Mouse (Mus musculus): ENCODE results near the gene Lpin1. TPM values are rescaled to one million over a fixed set of nuclear protein-coding genes. Genes with fewer than 3 reads are reported as not detected.

The Lpin1 gene
- polyA plus RNA-seq, 1 experiment from 2014 or later: 10.6 TPM

GRCm38 (mm10) chr12:16605624-16606023 is 5.1 kb downstream of the Lpin1 start:
- DNase-seq (ENCODE audit: low spot score): no peak
- no peak overlapping the region for H3K4me3 ChIP-seq
- no peak overlapping the region for H3K27ac ChIP-seq
- 68% methylated on average over 5 of the region's 5 CpGs for WGBS
- no peaks in the 10 kb centered on the region for H3K27me3 ChIP-seq (ENCODE audit: insufficient read depth, poor library complexity, severe bottlenecking)
- no peaks in the 10 kb centered on the region for H3K9me3 ChIP-seq
- no peaks in the 10 kb centered on the region for H3K36me3 ChIP-seq
- peaks cover 5% of the 10 kb centered on the region; the same call in 1 of the 2 replicates for H3K4me1 ChIP-seq (replicated peaks)

DNA sequence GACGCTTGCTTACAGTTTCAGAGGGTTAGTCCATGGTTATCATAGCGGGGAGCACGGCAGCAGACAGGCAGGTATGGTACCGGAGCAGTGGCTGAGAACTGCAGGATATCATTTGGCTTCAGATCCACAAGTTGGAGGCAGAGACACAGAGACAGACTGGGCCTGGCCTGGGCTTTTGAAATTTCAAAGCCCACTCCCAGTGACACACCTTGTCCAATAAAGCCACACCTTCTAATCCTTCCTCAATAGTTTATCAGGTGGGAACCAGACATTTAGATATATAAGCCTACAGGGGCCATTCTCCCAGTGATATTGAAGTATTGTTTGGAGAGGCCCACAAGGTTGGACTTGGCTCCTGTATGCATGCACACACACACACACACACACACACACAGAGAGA is 8.5 kb downstream of the Lpin1 start:
- H3K27ac ChIP-seq: no peak overlapping the region
- H3K27me3 ChIP-seq (ENCODE audit: insufficient read depth, poor library complexity, severe bottlenecking): no peaks in the 10 kb centered on the region
- H3K4me1 ChIP-seq (replicated peaks): peaks cover 20% of the 10 kb centered on the region
- no peak overlapping the region for H3K4me3 ChIP-seq
- WGBS: 92% methylated on average over 4 of the region's 4 CpGs
- no peaks in the 10 kb centered on the region for H3K9me3 ChIP-seq
- DNase-seq (ENCODE audit: low spot score): no peak
- H3K36me3 ChIP-seq: no peaks in the 10 kb centered on the region

- H3K4me1 ChIP-seq (replicated peaks): peaks cover 20% of the 10 kb centered on the region
- DNase-seq (ENCODE audit: low spot score): no peak
- H3K27ac ChIP-seq: no peak overlapping the region
- no peaks in the 10 kb centered on the region for H3K36me3 ChIP-seq
- no peaks in the 10 kb centered on the region for H3K27me3 ChIP-seq (ENCODE audit: insufficient read depth, poor library complexity, severe bottlenecking)
- no peaks in the 10 kb centered on the region for H3K9me3 ChIP-seq
- WGBS: 68% methylated on average over 1 of the region's 1 CpGs
- no peak overlapping the region for H3K4me3 ChIP-seq
Measured at GRCm38 (mm10) chr12:16600374-16600773, 10.4 kb downstream of the Lpin1 start.

DNA sequence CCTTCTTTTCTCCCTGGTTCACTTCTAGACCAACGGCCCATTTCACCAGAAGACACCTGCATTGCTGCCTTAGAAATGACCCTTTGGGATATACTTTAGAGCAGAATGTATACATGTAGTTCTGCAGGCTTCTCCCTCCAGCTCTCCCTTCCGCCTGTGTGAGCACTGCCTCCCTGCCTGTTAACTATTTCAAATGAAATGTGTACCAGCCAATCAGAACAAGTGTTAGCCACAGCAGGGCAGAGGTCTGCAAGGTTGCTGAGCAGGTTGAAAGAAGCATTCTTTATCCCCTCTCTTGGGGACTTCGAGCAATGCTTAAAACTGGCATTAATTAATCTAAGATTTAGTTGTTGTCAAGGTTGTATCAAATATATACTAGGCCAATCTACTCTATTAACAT is 11.4 kb downstream of the Lpin1 start:
- Histone ChIP-seq H3K27me3 (ENCODE audit: insufficient read depth, poor library complexity, severe bottlenecking) (no peaks in the 10 kb centered on the region), H3K4me1 (replicated peaks) (peaks cover 20% of the 10 kb centered on the region), H3K4me3 (no peak overlapping the region), H3K36me3 (no peaks in the 10 kb centered on the region), H3K9me3 (no peaks in the 10 kb centered on the region), H3K27ac (no peak overlapping the region)
- DNase-seq (ENCODE audit: low spot score): no peak
- WGBS: 59% methylated on average over 3 of the region's 3 CpGs

GRCm38 (mm10) chr12:16593761-16594160 is 17.0 kb downstream of the Lpin1 start:
- H3K27me3 ChIP-seq (ENCODE audit: insufficient read depth, poor library complexity, severe bottlenecking): peaks cover 8% of the 10 kb centered on the region; the same call in 1 of the 2 replicates
- no peak for DNase-seq (ENCODE audit: low spot score)
- H3K27ac ChIP-seq: no peak overlapping the region
- H3K4me1 ChIP-seq (replicated peaks): peaks cover 44% of the 10 kb centered on the region
- H3K9me3 ChIP-seq: no peaks in the 10 kb centered on the region
- no peak overlapping the region for H3K4me3 ChIP-seq
- WGBS: 93% methylated on average over 7 of the region's 7 CpGs
- H3K36me3 ChIP-seq: no peaks in the 10 kb centered on the region

DNA sequence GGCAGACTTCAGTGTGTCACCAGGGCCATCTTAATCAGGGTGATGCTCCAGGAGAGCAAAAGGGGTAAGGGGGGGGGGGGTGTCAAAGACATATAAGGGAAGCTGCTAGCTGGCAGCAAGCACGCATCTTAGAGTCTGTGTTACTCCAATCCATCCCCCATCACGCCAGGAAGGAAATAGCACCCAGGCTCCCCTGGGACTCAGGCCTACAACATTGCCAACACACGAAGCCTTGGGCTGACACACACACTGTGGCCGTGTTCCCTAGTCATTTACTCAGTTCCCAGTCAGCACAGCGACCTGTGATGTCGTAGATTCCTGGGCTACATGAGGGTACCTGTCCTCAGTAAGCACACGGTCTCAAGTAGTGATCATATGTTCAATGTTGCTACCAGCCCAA is 17.8 kb downstream of the Lpin1 start:
- 82% methylated on average over 7 of the region's 7 CpGs for WGBS

DNA sequence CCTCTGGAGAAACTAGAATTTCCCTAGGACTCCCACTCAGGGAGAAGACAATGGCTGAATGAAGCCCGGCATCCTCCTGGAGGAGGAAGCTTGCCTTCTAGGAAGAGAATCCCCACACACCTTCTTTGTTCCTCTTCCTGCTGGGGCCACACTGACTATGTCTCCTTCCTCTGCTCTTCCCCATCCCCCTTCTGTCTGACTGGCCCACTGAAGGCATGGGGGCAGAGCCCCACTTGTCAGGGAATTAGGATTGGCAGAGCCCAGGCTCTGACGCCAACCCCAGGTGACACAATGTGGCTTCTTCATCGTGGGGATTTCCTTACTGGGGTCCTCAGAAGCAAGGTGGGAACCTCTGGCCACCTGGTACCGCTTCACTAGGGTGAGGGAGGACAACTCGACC is 18.3 kb downstream of the Lpin1 start:
- Histone ChIP-seq H3K36me3 (no peaks in the 10 kb centered on the region), H3K4me3 (no peak overlapping the region), H3K4me1 (replicated peaks) (peaks cover 57% of the 10 kb centered on the region), H3K27ac (peak overlapping the region; percentile 92), H3K9me3 (no peaks in the 10 kb centered on the region), H3K27me3 (ENCODE audit: insufficient read depth, poor library complexity, severe bottlenecking) (peaks cover 8% of the 10 kb centered on the region; the same call in 1 of the 2 replicates)
- 69% methylated on average over 5 of the region's 5 CpGs for WGBS
- no peak for DNase-seq (ENCODE audit: low spot score)

More for the DNA sequence above, 17.8 kb downstream of the Lpin1 start:
- Histone ChIP-seq H3K27me3 (ENCODE audit: insufficient read depth, poor library complexity, severe bottlenecking) (peaks cover 8% of the 10 kb centered on the region; the same call in 1 of the 2 replicates), H3K27ac (peak overlapping the region; percentile 92; the same call in 1 of the 2 replicates), H3K4me3 (no peak overlapping the region), H3K9me3 (no peaks in the 10 kb centered on the region), H3K4me1 (replicated peaks) (peaks cover 51% of the 10 kb centered on the region), H3K36me3 (no peaks in the 10 kb centered on the region)
- DNase-seq (ENCODE audit: low spot score): no peak

DNA sequence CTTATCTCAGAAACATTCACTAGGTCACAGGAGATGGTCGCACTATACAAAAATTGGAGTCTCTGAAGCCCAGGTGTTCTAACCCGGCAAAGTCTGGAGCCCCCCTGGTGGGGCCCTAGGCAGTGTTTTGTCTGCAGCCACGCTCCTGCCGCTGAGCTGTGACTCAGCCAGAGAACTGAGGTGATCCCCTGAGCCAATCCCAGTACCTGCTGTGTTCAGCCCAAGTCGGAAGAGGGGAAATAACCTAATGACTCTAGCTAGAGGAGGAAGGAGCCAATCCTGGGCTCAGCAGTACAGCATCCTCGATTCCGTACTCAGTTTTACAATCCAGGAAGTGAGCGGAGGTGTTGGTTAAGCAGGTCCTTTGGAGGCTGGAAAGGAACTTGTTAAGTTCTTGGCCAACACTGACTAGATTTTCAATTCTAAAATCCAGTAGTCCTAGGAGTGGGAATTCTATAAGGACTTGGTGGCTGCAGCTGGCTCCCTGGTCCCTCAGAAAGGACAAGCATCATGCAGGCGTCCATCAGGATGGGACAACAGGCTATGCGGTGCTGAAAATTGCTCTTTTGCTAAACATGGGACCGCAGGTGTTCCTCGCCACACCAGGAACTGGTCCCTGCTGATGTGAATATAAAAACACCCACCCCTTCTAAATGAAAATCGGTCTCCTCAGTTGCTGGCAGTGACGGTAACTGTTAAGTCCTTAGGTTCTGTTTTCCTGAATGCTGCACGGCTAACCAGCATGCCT is 19.1 kb downstream of the Lpin1 start:
- Histone ChIP-seq H3K27me3 (ENCODE audit: insufficient read depth, poor library complexity, severe bottlenecking) (peaks cover 8% of the 10 kb centered on the region; the same call in 1 of the 2 replicates), H3K4me1 (replicated peaks) (peaks cover 65% of the 10 kb centered on the region), H3K4me3 (peak overlapping the region; percentile 47), H3K9me3 (no peaks in the 10 kb centered on the region), H3K27ac (peak overlapping the region; percentile 92), H3K36me3 (no peaks in the 10 kb centered on the region)
- DNase-seq (ENCODE audit: low spot score): peak; percentile 87
- WGBS: 13% methylated on average over 15 of the region's 15 CpGs

DNA sequence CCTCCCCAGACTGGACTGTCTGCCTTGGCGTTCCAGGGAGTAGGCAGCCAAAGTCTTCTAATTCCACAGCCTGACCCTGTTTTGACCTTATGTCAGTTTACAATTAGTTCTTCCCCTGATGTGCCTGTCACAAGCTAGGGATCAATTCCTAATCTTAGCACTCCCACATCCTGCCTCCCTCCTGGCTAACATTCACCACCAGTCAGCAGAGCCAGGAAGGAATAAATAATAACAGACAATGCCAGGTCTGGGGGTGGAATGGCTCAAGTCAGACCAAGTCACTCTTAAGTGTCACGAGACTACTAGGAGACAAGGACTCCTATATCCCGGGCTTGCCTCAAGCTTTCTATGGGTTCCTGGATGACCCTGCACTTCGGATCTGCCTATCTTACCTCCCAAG is 20.8 kb downstream of the Lpin1 start:
- H3K4me1 ChIP-seq (replicated peaks): peaks cover 68% of the 10 kb centered on the region
- H3K4me3 ChIP-seq: peak overlapping the region; percentile 85
- no peaks in the 10 kb centered on the region for H3K36me3 ChIP-seq
- H3K27ac ChIP-seq: peak overlapping the region; percentile 92
- no peak for DNase-seq (ENCODE audit: low spot score)
- WGBS: 22% methylated on average over 4 of the region's 4 CpGs
- H3K9me3 ChIP-seq: no peaks in the 10 kb centered on the region
- peaks cover 8% of the 10 kb centered on the region; the same call in 1 of the 2 replicates for H3K27me3 ChIP-seq (ENCODE audit: insufficient read depth, poor library complexity, severe bottlenecking)

- Histone ChIP-seq H3K27ac (peak overlapping the region; percentile 92), H3K36me3 (no peaks in the 10 kb centered on the region), H3K9me3 (no peaks in the 10 kb centered on the region), H3K4me1 (replicated peaks) (peaks cover 68% of the 10 kb centered on the region), H3K27me3 (ENCODE audit: insufficient read depth, poor library complexity, severe bottlenecking) (peaks cover 8% of the 10 kb centered on the region; the same call in 1 of the 2 replicates), H3K4me3 (peak overlapping the region; percentile 85)
- peak; percentile 92 for DNase-seq (ENCODE audit: low spot score)
- WGBS: under 1% methylated on average over 36 of the region's 36 CpGs
Measured at GRCm38 (mm10) chr12:16589204-16589949, 21.4 kb downstream of the Lpin1 start.

DNA sequence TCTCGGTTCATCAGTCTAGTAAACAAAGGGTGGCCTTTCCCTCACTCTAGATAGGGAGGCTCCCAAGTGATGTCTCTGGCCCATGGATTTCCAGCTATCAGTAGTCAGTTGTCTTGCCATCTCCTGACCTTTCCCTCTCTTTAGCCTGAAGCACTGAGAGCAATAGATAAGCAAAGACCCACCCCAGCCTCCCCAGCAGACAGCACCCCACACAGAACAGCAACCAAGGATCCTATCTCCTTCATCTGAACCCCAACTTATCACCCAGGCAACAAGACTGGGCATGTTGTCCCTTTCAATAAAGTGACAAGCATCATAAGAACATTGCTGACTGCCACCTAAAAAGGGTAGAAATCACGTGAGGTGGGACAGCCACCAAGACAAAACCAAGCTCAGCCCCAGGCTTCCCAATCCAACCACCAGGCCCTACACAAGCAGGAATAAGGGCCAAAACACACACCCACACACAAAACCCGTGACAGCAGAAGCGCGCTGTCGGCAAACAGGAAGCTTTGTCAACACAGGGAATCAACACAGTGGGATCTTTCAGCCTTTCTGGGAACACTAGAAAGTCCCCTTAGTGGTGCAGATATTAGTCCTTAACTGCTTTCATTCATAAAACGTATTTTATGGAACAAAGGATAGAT is 22.2 kb downstream of the Lpin1 start:
- H3K27ac ChIP-seq: peak overlapping the region; percentile 92
- no peaks in the 10 kb centered on the region for H3K36me3 ChIP-seq
- DNase-seq (ENCODE audit: low spot score): no peak
- peaks cover 73% of the 10 kb centered on the region for H3K4me1 ChIP-seq (replicated peaks)
- H3K9me3 ChIP-seq: no peaks in the 10 kb centered on the region
- WGBS: 19% methylated on average over 7 of the region's 7 CpGs
- H3K4me3 ChIP-seq: peak overlapping the region; percentile 85
- peaks cover 8% of the 10 kb centered on the region; the same call in 1 of the 2 replicates for H3K27me3 ChIP-seq (ENCODE audit: insufficient read depth, poor library complexity, severe bottlenecking)

- H3K4me3 ChIP-seq: peak overlapping the region; percentile 85; the same call in 1 of the 2 replicates
- peaks cover 4% of the 10 kb centered on the region; the same call in 1 of the 2 replicates for H3K27me3 ChIP-seq (ENCODE audit: insufficient read depth, poor library complexity, severe bottlenecking)
- H3K27ac ChIP-seq: peak overlapping the region; percentile 92; the same call in 1 of the 2 replicates
- 84% methylated on average over 5 of the region's 5 CpGs for WGBS
- H3K36me3 ChIP-seq: no peaks in the 10 kb centered on the region
- peaks cover 72% of the 10 kb centered on the region for H3K4me1 ChIP-seq (replicated peaks)
- DNase-seq (ENCODE audit: low spot score): no peak
- no peaks in the 10 kb centered on the region for H3K9me3 ChIP-seq
Measured at GRCm38 (mm10) chr12:16587767-16588166, 23.0 kb downstream of the Lpin1 start.

All from hindbrain, embryonic 10.5 days (tissue).